Mouse (Mus musculus): ENCODE measurements around the gene Mccc1.

DNA sequence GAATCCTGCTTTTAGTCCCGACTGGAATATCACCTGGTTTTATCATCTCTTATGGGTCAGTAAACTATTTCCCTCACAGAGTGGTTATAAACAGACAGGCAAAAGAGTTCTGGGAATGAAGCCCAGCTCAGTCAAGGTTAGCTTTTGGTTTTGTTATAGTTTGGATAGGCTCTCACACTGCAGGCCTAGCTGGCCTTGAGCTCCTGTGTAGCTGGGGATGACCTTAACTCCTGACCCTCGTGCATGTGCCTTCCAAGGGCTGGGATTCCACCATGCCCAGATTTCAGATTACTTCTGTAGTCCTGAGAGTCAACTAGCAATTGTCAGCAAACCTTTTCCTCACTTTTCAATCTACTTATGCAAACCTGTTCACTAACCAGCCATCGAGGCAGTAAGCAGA, 82.2 kb downstream of the Mccc1 start:
- no peak for TF ChIP-seq SIN3A (IDR thresholded peaks at IDR 0.05; ENCODE audit: low read length)
- no peak for TF ChIP-seq JUND (conservative IDR thresholded peaks at IDR 0.05; ENCODE audit: low read depth, low read length)
- TF ChIP-seq TCF12 (IDR thresholded peaks at IDR 0.05; ENCODE audit: low read depth, low read length), result no peak
